Comparison of ENCODE assay signal across 9 mouse cellular contexts in the genomic region with DNA sequence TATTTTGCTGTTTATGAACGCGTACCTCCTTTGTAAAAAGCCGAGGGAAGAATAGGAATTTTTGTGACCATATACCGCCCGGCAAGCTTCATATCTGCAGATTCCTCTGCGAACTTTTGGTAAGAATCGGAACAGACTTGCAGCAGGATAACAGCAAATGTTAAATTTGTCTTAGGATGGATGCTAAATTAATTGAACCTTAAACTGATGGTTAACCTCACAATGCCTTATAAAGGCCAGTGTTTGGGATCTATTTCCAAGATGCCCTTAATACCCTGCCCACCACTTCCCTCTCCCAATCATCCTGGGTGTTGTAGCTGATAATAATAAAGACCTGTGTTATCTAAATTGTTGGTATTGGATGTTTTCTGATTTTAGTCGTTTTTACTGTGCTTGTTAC. TPM values are rescaled to one million over a fixed set of nuclear protein-coding genes. Genes with fewer than 3 reads are reported as not detected.
A peak's percentile ranks its signal among the peaks of the same experiment; 100 is the strongest.
DNase-seq lines count a peak whose midpoint lies in the region; ATAC-seq and TF ChIP-seq lines count a peak whose summit lies in the region.
"Had no signal": no experiment of that assay in that cellular context is flagged by ENCODE, and none has a peak within 500 bp of the region (broad histone marks: within the 10 kb centered on the region; RNA-seq: fewer than 3 reads in every experiment).

No protein-coding gene starts in this region.

- 3% methylated on average over 8 of the region's 8 CpGs for WGBS in liver, adult 2 months
- 25% methylated on average over 8 of the region's 8 CpGs for WGBS in intestine, embryonic 14.5 days

- H3K27ac ChIP-seq in liver, adult 2 months (replicated peaks; ENCODE audit: insufficient read depth, low read depth, low read length), result peak overlapping the region; percentile 86; the same call in 1 of the 2 replicates
- H3K27ac ChIP-seq in cortical plate, adult 2 months (ENCODE audit: insufficient read depth, low read length), result peak overlapping the region; percentile 99; the same call in 1 of the 2 replicates
- no peak overlapping the region for H3K27ac ChIP-seq in intestine, embryonic 14.5 days (ENCODE audit: low read depth)

- peaks cover 31% of the 10 kb centered on the region; the same call in 1 of the 2 replicates for H3K79me2 ChIP-seq in liver, adult 2 months (ENCODE audit: control insufficient read depth, insufficient read depth, low read length)

- no peaks in the 10 kb centered on the region for H3K27me3 ChIP-seq in liver, adult 2 months (ENCODE audit: control insufficient read depth, insufficient read depth, low read length)
- no peaks in the 10 kb centered on the region for H3K27me3 ChIP-seq in intestine, embryonic 14.5 days (replicated peaks; ENCODE audit: control insufficient read depth, insufficient read depth, low read length)

- H3K4me2 ChIP-seq in intestine, embryonic 14.5 days (ENCODE audit: low read length), result peak overlapping the region; percentile 67

- H3K9ac ChIP-seq in liver, adult 2 months (ENCODE audit: low read depth, low read length), result peak overlapping the region; percentile 97; the same call in 1 of the 2 replicates
- peak overlapping the region; percentile 75 for H3K9ac ChIP-seq in intestine, embryonic 14.5 days (ENCODE audit: low read length)

- H3K9me3 ChIP-seq in intestine, embryonic 14.5 days (ENCODE audit: control insufficient read depth, low read length), result no peaks in the 10 kb centered on the region

- H3K36me3 ChIP-seq in liver, adult 2 months (ENCODE audit: control insufficient read depth, insufficient read depth, low read length), result peaks cover 5% of the 10 kb centered on the region; the same call in 1 of the 2 replicates
- H3K36me3 ChIP-seq in intestine, embryonic 14.5 days (ENCODE audit: control insufficient read depth, insufficient read depth, low read length), result no peaks in the 10 kb centered on the region

- peaks cover 20% of the 10 kb centered on the region for H3K4me1 ChIP-seq in liver, adult 2 months (ENCODE audit: control insufficient read depth, insufficient read depth, low read length)
- H3K4me1 ChIP-seq in cortical plate, adult 2 months (ENCODE audit: control insufficient read depth, insufficient read depth, low read length), result peaks cover 5% of the 10 kb centered on the region; the same call in 1 of the 2 replicates
- H3K4me1 ChIP-seq in intestine, embryonic 14.5 days (replicated peaks; ENCODE audit: control insufficient read depth, insufficient read depth, low read length), result peaks cover 15% of the 10 kb centered on the region; the same call in 1 of the 2 replicates

- no peak for TF ChIP-seq POLR2A in liver, adult 2 months (IDR thresholded peaks at IDR 0.05; ENCODE audit: extremely low read depth, insufficient read depth, low read length)
- TF ChIP-seq POLR2A in cortical plate, adult 2 months (IDR thresholded peaks at IDR 0.05; ENCODE audit: extremely low read depth, insufficient read depth, low read length), result no peak

- no peak for TF ChIP-seq CTCF in liver, adult 2 months (IDR thresholded peaks at IDR 0.05; ENCODE audit: low read depth, low read length)
- TF ChIP-seq CTCF in cortical plate, adult 2 months (IDR thresholded peaks at IDR 0.05; ENCODE audit: extremely low read depth, insufficient read depth, low read length), result no peak

- no peak for ATAC-seq in intestine, embryonic 14.5 days (replicated peaks; ENCODE audit: low FRiP score, low TSS enrichment, low read depth)
- ATAC-seq in granulocyte monocyte progenitor cell, adult 5-6 weeks (replicated peaks; ENCODE audit: poor library complexity, severe bottlenecking), result no peak

- H3K4me3 ChIP-seq in liver, adult 2 months (ENCODE audit: insufficient read depth, low read depth, low read length), result peak overlapping the region; percentile 63
- peak overlapping the region; percentile 67 for H3K4me3 ChIP-seq in cortical plate, adult 2 months (ENCODE audit: insufficient read depth, low read length)
- peak overlapping the region; percentile 75 for H3K4me3 ChIP-seq in intestine, embryonic 14.5 days (ENCODE audit: low read depth, low read length)

- no peak for DNase-seq in liver, adult 2 months (ENCODE audit: extremely low read depth, low read depth, low spot score)
- no peak for DNase-seq in liver
- no peak for DNase-seq in intestine, embryonic 14.5 days (ENCODE audit: low spot score)
- DNase-seq in naive thymus-derived CD4-positive, alpha-beta T cell, adult 2 months (ENCODE audit: low read depth), result peak; percentile 36
- DNase-seq in frontal cortex, adult 2 months (ENCODE audit: extremely low spot score in 1 of 2, low spot score in 1 of 2), result no peak
- no peak for DNase-seq in layer of hippocampus, postnatal 14 days (ENCODE audit: low spot score in 2 of 2)
- DNase-seq: layer of hippocampus, postnatal 36 days had no signal

RNA-seq across cellular contexts. Expression of gene Cd47, which starts 56.3 kb away (rescaled TPM):
- 87.7 and 99.9 TPM in 2 replicates for total RNA-seq in liver, adult 2 months (2014; rRNA removed)
- polyA plus RNA-seq in liver, adult 2 months (2012; rRNA removed), result 34.7 and 40.3 TPM in 2 replicates
- polyA plus RNA-seq in cortical plate, adult 2 months (2012; rRNA removed), result 108 and 112 TPM in 2 replicates
- 68.0 and 74.7 TPM in 2 replicates for polyA plus RNA-seq in intestine, embryonic 14.5 days (2014; fragmentation: Nextera tagmentation; extraction: Ambion mirVana)
- 123 and 127 TPM in 2 replicates for polyA plus RNA-seq in frontal cortex, adult 2 months (2012; rRNA removed)
- 334 and 345 TPM in 2 replicates for total RNA-seq in granulocyte monocyte progenitor cell, adult 5-6 weeks (2014; fragmentation: Nextera tagmentation)
- total RNA-seq in granulocyte monocyte progenitor cell, adult 5-6 weeks (2017), result 258 and 269 TPM in 2 replicates
- 100 to 1,000 TPM; 230 to 245 TPM for total RNA-seq in layer of hippocampus, postnatal 14 days (2021)
